Mouse (Mus musculus): ENCODE measurements around the gene Pwp1. TPM values are rescaled to one million over a fixed set of nuclear protein-coding genes. Genes with fewer than 3 reads are reported as not detected.
A peak's percentile ranks its signal among the peaks of the same experiment; 100 is the strongest.

Gene Pwp1
- polyA plus RNA-seq, 1 experiment from 2014 or later = 90.5 TPM

DNA sequence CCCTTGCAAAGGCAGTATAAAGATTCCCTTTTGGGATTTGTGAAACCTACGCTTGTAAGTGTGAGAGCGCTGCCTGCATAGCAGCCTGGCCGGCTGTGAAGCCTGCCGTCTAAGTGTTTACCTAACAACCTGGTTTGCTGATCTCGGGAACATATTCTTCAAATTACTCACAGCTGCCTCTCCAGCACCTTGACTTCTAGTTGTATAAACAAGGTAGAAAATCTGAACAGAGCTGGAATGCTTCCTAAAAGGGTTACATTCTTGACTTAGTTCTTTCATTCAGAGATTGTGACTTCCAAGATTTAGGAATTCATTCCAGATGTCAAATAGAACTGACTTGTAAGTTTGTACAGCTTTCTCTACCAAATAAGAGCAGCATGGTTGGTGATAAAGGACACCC, 46.5 kb downstream of the Pwp1 start:
- Histone ChIP-seq H3K9ac (ENCODE audit: low read depth, low read length) (no peak overlapping the region), H3K4me3 (ENCODE audit: low read length) (no peak overlapping the region), H3K4me1 (ENCODE audit: control insufficient read depth, insufficient read depth, low read length) (peaks cover 7% of the 10 kb centered on the region), H3K27ac (ENCODE audit: low read depth, low read length) (no peak overlapping the region), H3K9me3 (ENCODE audit: control insufficient read depth, low read length) (no peaks in the 10 kb centered on the region), H3K27me3 (ENCODE audit: control insufficient read depth, insufficient read depth, low read length) (no peaks in the 10 kb centered on the region), H3K4me2 (replicated peaks; ENCODE audit: low read depth, low read length) (no peak overlapping the region), H3K36me3 (ENCODE audit: control insufficient read depth, insufficient read depth, low read length) (peaks cover 65% of the 10 kb centered on the region)
- ATAC-seq (ENCODE audit: low FRiP score, low TSS enrichment) = no peak
- 96% methylated on average over 5 of the region's 5 CpGs for WGBS

GRCm38 (mm10) chr10:85879886-85880486, 50.7 kb downstream of the Pwp1 start:
- WGBS = 85% methylated on average over 8 of the region's 8 CpGs
- H3K4me1 ChIP-seq (ENCODE audit: control insufficient read depth, insufficient read depth, low read length) = no peaks in the 10 kb centered on the region
- H3K9ac ChIP-seq (ENCODE audit: low read depth, low read length) = no peak overlapping the region
- no peaks in the 10 kb centered on the region for H3K27me3 ChIP-seq (ENCODE audit: control insufficient read depth, insufficient read depth, low read length)
- no peak; the same call in 1 of the 2 replicates for ATAC-seq (ENCODE audit: low FRiP score, low TSS enrichment)
- H3K4me3 ChIP-seq (ENCODE audit: low read length) = no peak overlapping the region
- no peak overlapping the region for H3K4me2 ChIP-seq (replicated peaks; ENCODE audit: low read depth, low read length)
- peaks cover 88% of the 10 kb centered on the region for H3K36me3 ChIP-seq (ENCODE audit: control insufficient read depth, insufficient read depth, low read length)
- H3K9me3 ChIP-seq (ENCODE audit: control insufficient read depth, low read length) = no peaks in the 10 kb centered on the region
- H3K27ac ChIP-seq (ENCODE audit: low read depth, low read length) = no peak overlapping the region

DNA sequence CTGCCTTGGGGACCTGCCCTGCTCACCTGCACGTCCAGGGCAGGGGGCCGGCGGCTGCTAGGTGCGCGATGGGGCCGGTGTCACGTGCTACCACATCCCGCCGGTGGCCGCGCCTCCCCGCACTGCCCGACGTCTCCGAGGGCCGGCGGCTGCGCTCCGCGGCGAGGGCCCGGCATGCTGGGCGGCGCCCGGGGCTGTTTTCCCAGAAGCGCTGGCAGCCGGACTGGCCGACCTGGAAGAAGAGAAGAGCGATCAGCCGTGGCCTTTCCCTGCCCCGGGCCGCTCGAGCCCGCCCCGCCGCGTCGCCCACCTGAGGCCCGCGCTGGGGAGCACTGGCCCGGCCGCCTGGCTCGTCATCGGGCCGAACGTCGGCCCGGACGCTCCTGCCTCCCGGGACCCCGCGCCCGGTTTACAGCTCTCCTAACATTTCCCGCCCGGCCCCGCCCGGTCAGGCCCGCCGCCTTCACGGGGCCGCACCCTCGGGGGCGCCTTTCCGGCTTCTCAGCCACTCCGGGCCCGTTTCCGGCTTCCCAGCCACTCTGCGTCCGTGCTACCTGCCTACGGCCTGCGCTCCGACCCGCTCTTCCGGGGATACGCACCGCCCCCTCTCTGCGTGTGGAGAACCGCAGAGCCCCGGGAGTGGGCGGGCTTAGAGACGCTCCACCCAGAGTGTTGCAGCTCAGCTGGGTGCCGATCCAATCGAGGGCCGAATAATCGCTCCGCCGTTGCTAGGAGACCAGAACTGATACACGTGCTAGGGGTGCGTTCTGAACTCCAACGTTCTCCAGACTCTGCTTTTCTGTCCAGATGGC, 87.4 kb downstream of the Pwp1 start, which contains the start of gene Prdm4:
Prdm4 (minus strand) TSS at position 645 of the 812 bp plus-strand sequence.
- peak; percentile 100 for ATAC-seq (ENCODE audit: low FRiP score, low TSS enrichment)
- Histone ChIP-seq H3K36me3 (ENCODE audit: control insufficient read depth, insufficient read depth, low read length) (peaks cover 21% of the 10 kb centered on the region), H3K9ac (ENCODE audit: low read depth, low read length) (peak within 1 kb of the TSS; percentile 90), H3K27ac (ENCODE audit: low read depth, low read length) (peak within 1 kb of the TSS; percentile 81), H3K9me3 (ENCODE audit: control insufficient read depth, low read length) (no peaks in the 10 kb centered on the region), H3K4me1 (ENCODE audit: control insufficient read depth, insufficient read depth, low read length) (peaks cover 8% of the 10 kb centered on the region; the same call in 1 of the 2 replicates), H3K27me3 (ENCODE audit: control insufficient read depth, insufficient read depth, low read length) (no peaks in the 10 kb centered on the region; the same call in 1 of the 2 replicates), H3K4me2 (replicated peaks; ENCODE audit: low read depth, low read length) (peak within 1 kb of the TSS; percentile 69), H3K4me3 (ENCODE audit: low read length) (peak within 1 kb of the TSS; percentile 96)
- WGBS = under 1% methylated on average over 65 of the region's 90 CpGs

- Histone ChIP-seq H3K4me2 (replicated peaks; ENCODE audit: low read depth, low read length) (peak within 1 kb of the TSS; percentile 94), H3K4me1 (ENCODE audit: control insufficient read depth, insufficient read depth, low read length) (no peaks in the 10 kb centered on the region; the same call in 1 of the 2 replicates), H3K9me3 (ENCODE audit: control insufficient read depth, low read length) (no peaks in the 10 kb centered on the region), H3K9ac (ENCODE audit: low read depth, low read length) (peak within 1 kb of the TSS; percentile 46; the same call in 1 of the 2 replicates), H3K36me3 (ENCODE audit: control insufficient read depth, insufficient read depth, low read length) (no peaks in the 10 kb centered on the region), H3K27ac (ENCODE audit: low read depth, low read length) (no peak within 1 kb of the TSS), H3K4me3 (ENCODE audit: low read length) (peak within 1 kb of the TSS; percentile 54), H3K27me3 (ENCODE audit: control insufficient read depth, insufficient read depth, low read length) (peaks cover 9% of the 10 kb centered on the region; the same call in 1 of the 2 replicates)
- ATAC-seq (ENCODE audit: low FRiP score, low TSS enrichment) = no peak
- 1% methylated on average over 23 of the region's 23 CpGs for WGBS
Observed at GRCm38 (mm10) chr10:85927676-85928445, 98.6 kb downstream of the Pwp1 start, which contains the start of gene Ascl4. Ascl4 (plus strand) TSS chr10:85927681.

- Histone ChIP-seq H3K4me2 (replicated peaks; ENCODE audit: low read depth, low read length) (peak overlapping the region; percentile 94), H3K9ac (ENCODE audit: low read depth, low read length) (peak overlapping the region; percentile 46; the same call in 1 of the 2 replicates), H3K27ac (ENCODE audit: low read depth, low read length) (no peak overlapping the region), H3K4me1 (ENCODE audit: control insufficient read depth, insufficient read depth, low read length) (no peaks in the 10 kb centered on the region; the same call in 1 of the 2 replicates), H3K4me3 (ENCODE audit: low read length) (peak overlapping the region; percentile 54), H3K36me3 (ENCODE audit: control insufficient read depth, insufficient read depth, low read length) (no peaks in the 10 kb centered on the region), H3K27me3 (ENCODE audit: control insufficient read depth, insufficient read depth, low read length) (peaks cover 9% of the 10 kb centered on the region; the same call in 1 of the 2 replicates), H3K9me3 (ENCODE audit: control insufficient read depth, low read length) (no peaks in the 10 kb centered on the region)
- WGBS = 2% methylated on average over 63 of the region's 63 CpGs
- ATAC-seq (ENCODE audit: low FRiP score, low TSS enrichment) = peak; percentile 79
Observed at GRCm38 (mm10) chr10:85928499-85929207, 99.4 kb downstream of the Pwp1 start.

- peak overlapping the region; percentile 54 for H3K4me3 ChIP-seq (ENCODE audit: low read length)
- H3K9me3 ChIP-seq (ENCODE audit: control insufficient read depth, low read length) = no peaks in the 10 kb centered on the region
- no peak overlapping the region for H3K9ac ChIP-seq (ENCODE audit: low read depth, low read length)
- H3K4me1 ChIP-seq (ENCODE audit: control insufficient read depth, insufficient read depth, low read length) = no peaks in the 10 kb centered on the region; the same call in 1 of the 2 replicates
- no peaks in the 10 kb centered on the region for H3K36me3 ChIP-seq (ENCODE audit: control insufficient read depth, insufficient read depth, low read length)
- H3K4me2 ChIP-seq (replicated peaks; ENCODE audit: low read depth, low read length) = peak overlapping the region; percentile 94; the same call in 1 of the 2 replicates
- H3K27me3 ChIP-seq (ENCODE audit: control insufficient read depth, insufficient read depth, low read length) = peaks cover 9% of the 10 kb centered on the region; the same call in 1 of the 2 replicates
- no peak overlapping the region for H3K27ac ChIP-seq (ENCODE audit: low read depth, low read length)
- 39% methylated on average over 11 of the region's 11 CpGs for WGBS
- ATAC-seq (ENCODE audit: low FRiP score, low TSS enrichment) = no peak
Observed at GRCm38 (mm10) chr10:85929208-85929591, 99.9 kb downstream of the Pwp1 start.

DNA sequence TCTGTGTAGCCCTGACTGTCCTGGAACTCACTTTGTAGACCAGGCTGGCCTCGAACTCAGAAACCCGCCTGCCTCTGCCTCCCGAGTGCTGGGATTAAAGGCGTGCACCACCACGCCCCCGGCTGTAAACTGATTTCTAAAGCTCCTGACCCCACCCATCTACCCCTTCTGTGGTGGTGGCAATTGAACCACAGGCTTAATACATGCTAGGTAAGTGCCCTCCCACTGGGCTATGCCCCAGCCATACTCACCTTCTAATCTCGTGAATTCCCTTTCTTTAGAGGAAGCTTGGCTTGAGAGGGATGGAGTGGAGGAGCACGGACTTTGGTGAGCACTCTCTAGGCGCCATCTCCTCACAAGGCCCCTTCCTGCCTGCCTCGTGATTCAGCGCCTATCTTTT, 100.7 kb downstream of the Pwp1 start:
- 89% methylated on average over 11 of the region's 11 CpGs for whole genome bisulfite sequencing
- H3K27ac ChIP-seq (ENCODE audit: low read depth, low read length) = no peak overlapping the region
- H3K9ac ChIP-seq (ENCODE audit: low read depth, low read length) = no peak overlapping the region
- no peak overlapping the region for H3K4me3 ChIP-seq (ENCODE audit: low read length)
- H3K9me3 ChIP-seq (ENCODE audit: control insufficient read depth, low read length) = no peaks in the 10 kb centered on the region
- no peak overlapping the region for H3K4me2 ChIP-seq (replicated peaks; ENCODE audit: low read depth, low read length)
- peaks cover 9% of the 10 kb centered on the region; the same call in 1 of the 2 replicates for H3K27me3 ChIP-seq (ENCODE audit: control insufficient read depth, insufficient read depth, low read length)
- ATAC-seq (ENCODE audit: low FRiP score, low TSS enrichment) = no peak
- H3K36me3 ChIP-seq (ENCODE audit: control insufficient read depth, insufficient read depth, low read length) = no peaks in the 10 kb centered on the region
- no peaks in the 10 kb centered on the region; the same call in 1 of the 2 replicates for H3K4me1 ChIP-seq (ENCODE audit: control insufficient read depth, insufficient read depth, low read length)

GRCm38 (mm10) chr10:85936280-85936965, 107.1 kb downstream of the Pwp1 start:
- Histone ChIP-seq H3K36me3 (ENCODE audit: control insufficient read depth, insufficient read depth, low read length) (peaks cover 51% of the 10 kb centered on the region), H3K4me3 (ENCODE audit: low read length) (no peak overlapping the region), H3K9ac (ENCODE audit: low read depth, low read length) (no peak overlapping the region), H3K27ac (ENCODE audit: low read depth, low read length) (no peak overlapping the region), H3K9me3 (ENCODE audit: control insufficient read depth, low read length) (peaks cover 7% of the 10 kb centered on the region; the same call in 1 of the 2 replicates), H3K4me1 (ENCODE audit: control insufficient read depth, insufficient read depth, low read length) (no peaks in the 10 kb centered on the region), H3K4me2 (replicated peaks; ENCODE audit: low read depth, low read length) (no peak overlapping the region), H3K27me3 (ENCODE audit: control insufficient read depth, insufficient read depth, low read length) (no peaks in the 10 kb centered on the region)
- ATAC-seq (ENCODE audit: low FRiP score, low TSS enrichment) = no peak
- WGBS = 96% methylated on average over 6 of the region's 6 CpGs

All from kidney, embryonic 14.5 days (tissue).